Mouse (Mus musculus): Measurements from ENCODE around the gene BC048562. TPM values are rescaled to one million over a fixed set of nuclear protein-coding genes. Genes with fewer than 3 reads are reported as not detected.

Gene BC048562
- polyA plus RNA-seq, 1 experiment from 2014 or later: not detected

- Histone ChIP-seq H3K4me2 (replicated peaks; ENCODE audit: low read depth, low read length) (no peak overlapping the region), H3K9ac (replicated peaks; ENCODE audit: low read depth, low read length) (no peak overlapping the region), H3K27ac (ENCODE audit: low read length) (no peak overlapping the region), H3K27me3 (ENCODE audit: control insufficient read depth, insufficient read depth, low read length) (no peaks in the 10 kb centered on the region), H3K9me3 (ENCODE audit: control insufficient read depth, low read depth, low read length) (no peaks in the 10 kb centered on the region), H3K36me3 (ENCODE audit: control insufficient read depth, insufficient read depth, low read length) (peaks cover 76% of the 10 kb centered on the region), H3K4me3 (ENCODE audit: low read depth, low read length) (no peak overlapping the region), H3K4me1 (ENCODE audit: control insufficient read depth, insufficient read depth, low read length) (peaks cover 13% of the 10 kb centered on the region; the same call in 1 of the 2 replicates)
- WGBS: 94% methylated on average over 19 of the region's 19 CpGs
- ATAC-seq (ENCODE audit: insufficient number of reproducible peaks, insufficient read depth, low FRiP score, low read depth): no peak
These were observed 58.0 kb downstream of the BC048562 start for GRCm38 (mm10) chr9:108494146-108494825.

- H3K9me3 ChIP-seq (ENCODE audit: control insufficient read depth, low read depth, low read length): no peaks in the 10 kb centered on the region
- no peak overlapping the region for H3K27ac ChIP-seq (ENCODE audit: low read length)
- H3K27me3 ChIP-seq (ENCODE audit: control insufficient read depth, insufficient read depth, low read length): no peaks in the 10 kb centered on the region
- H3K4me2 ChIP-seq (replicated peaks; ENCODE audit: low read depth, low read length): no peak overlapping the region
- no peak overlapping the region for H3K9ac ChIP-seq (replicated peaks; ENCODE audit: low read depth, low read length)
- no peak overlapping the region for H3K4me3 ChIP-seq (ENCODE audit: low read depth, low read length)
- H3K36me3 ChIP-seq (ENCODE audit: control insufficient read depth, insufficient read depth, low read length): peaks cover 76% of the 10 kb centered on the region
- no peak for ATAC-seq (ENCODE audit: insufficient number of reproducible peaks, insufficient read depth, low FRiP score, low read depth)
- WGBS: 85% methylated on average over 10 of the region's 10 CpGs
- H3K4me1 ChIP-seq (ENCODE audit: control insufficient read depth, insufficient read depth, low read length): peaks cover 10% of the 10 kb centered on the region; the same call in 1 of the 2 replicates
These were observed 58.6 kb downstream of the BC048562 start for GRCm38 (mm10) chr9:108494905-108495304.

Other genes with a start within 250 kb of the BC048562 start
- 2.6 and 2.7 TPM in 2 replicates for gene Bsn, start 246.1 kb upstream of the BC048562 start, polyA plus RNA-seq (2014; fragmentation: Nextera tagmentation; extraction: Ambion mirVana)
- 79.9 and 82.1 TPM in 2 replicates for gene Dag1, start 172.5 kb upstream of the BC048562 start, polyA plus RNA-seq (2014; fragmentation: Nextera tagmentation; extraction: Ambion mirVana)
- 44.2 and 46.9 TPM in 2 replicates for gene Nicn1, start 146.1 kb upstream of the BC048562 start, polyA plus RNA-seq (2014; fragmentation: Nextera tagmentation; extraction: Ambion mirVana)
- 21.3 and 27.4 TPM in 2 replicates for gene Amt, start 139.6 kb upstream of the BC048562 start, polyA plus RNA-seq (2014; fragmentation: Nextera tagmentation; extraction: Ambion mirVana)
- gene Rhoa, start 130.4 kb upstream of the BC048562 start, polyA plus RNA-seq (2014; fragmentation: Nextera tagmentation; extraction: Ambion mirVana): 308 and 334 TPM in 2 replicates
- 37.9 and 43.3 TPM in 2 replicates for gene Tcta, start 130.3 kb upstream of the BC048562 start, polyA plus RNA-seq (2014; fragmentation: Nextera tagmentation; extraction: Ambion mirVana)
- gene Gpx1, start 97.6 kb upstream of the BC048562 start, polyA plus RNA-seq (2014; fragmentation: Nextera tagmentation; extraction: Ambion mirVana): 676 and 679 TPM in 2 replicates
- 102 and 103 TPM in 2 replicates for gene Usp4, start 88.6 kb upstream of the BC048562 start, polyA plus RNA-seq (2014; fragmentation: Nextera tagmentation; extraction: Ambion mirVana)
- gene 1700102P08Rik, start 43.7 kb upstream of the BC048562 start, polyA plus RNA-seq (2014; fragmentation: Nextera tagmentation; extraction: Ambion mirVana): 0.72 and 0.87 TPM in 2 replicates
- gene Ccdc36, start 8.0 kb upstream of the BC048562 start, polyA plus RNA-seq (2014; fragmentation: Nextera tagmentation; extraction: Ambion mirVana): 1.9 and 2.5 TPM in 2 replicates
- 48.2 and 49.9 TPM in 2 replicates for gene Ccdc71, start 24.0 kb downstream of the BC048562 start, polyA plus RNA-seq (2014; fragmentation: Nextera tagmentation; extraction: Ambion mirVana)
- gene Klhdc8b, start 25.1 kb downstream of the BC048562 start, polyA plus RNA-seq (2014; fragmentation: Nextera tagmentation; extraction: Ambion mirVana): 64.0 and 64.9 TPM in 2 replicates
- gene Lamb2, start 43.3 kb downstream of the BC048562 start, polyA plus RNA-seq (2014; fragmentation: Nextera tagmentation; extraction: Ambion mirVana): 38.7 and 43.7 TPM in 2 replicates
- 49.5 and 54.4 TPM in 2 replicates for gene Usp19, start 54.1 kb downstream of the BC048562 start, polyA plus RNA-seq (2014; fragmentation: Nextera tagmentation; extraction: Ambion mirVana)
- gene Qars, start 71.2 kb downstream of the BC048562 start, polyA plus RNA-seq (2014; fragmentation: Nextera tagmentation; extraction: Ambion mirVana): 113 and 114 TPM in 2 replicates
- 120 and 121 TPM in 2 replicates for gene Qrich1, start 80.3 kb downstream of the BC048562 start, polyA plus RNA-seq (2014; fragmentation: Nextera tagmentation; extraction: Ambion mirVana)
- gene Impdh2, start 123.8 kb downstream of the BC048562 start, polyA plus RNA-seq (2014; fragmentation: Nextera tagmentation; extraction: Ambion mirVana): 193 and 198 TPM in 2 replicates
- 40.7 and 45.2 TPM in 2 replicates for gene Ndufaf3, start 131.0 kb downstream of the BC048562 start, polyA plus RNA-seq (2014; fragmentation: Nextera tagmentation; extraction: Ambion mirVana)
- gene Dalrd3, start 133.4 kb downstream of the BC048562 start, polyA plus RNA-seq (2014; fragmentation: Nextera tagmentation; extraction: Ambion mirVana): 114 and 135 TPM in 2 replicates
- gene Wdr6, start 142.3 kb downstream of the BC048562 start, polyA plus RNA-seq (2014; fragmentation: Nextera tagmentation; extraction: Ambion mirVana): 85.0 and 88.4 TPM in 2 replicates
- 6.1 and 6.2 TPM in 2 replicates for gene P4htm, start 161.2 kb downstream of the BC048562 start, polyA plus RNA-seq (2014; fragmentation: Nextera tagmentation; extraction: Ambion mirVana)
- 36.2 and 36.8 TPM in 2 replicates for gene Arih2, start 212.9 kb downstream of the BC048562 start, polyA plus RNA-seq (2014; fragmentation: Nextera tagmentation; extraction: Ambion mirVana)
- gene Slc25a20, start 225.6 kb downstream of the BC048562 start, polyA plus RNA-seq (2014; fragmentation: Nextera tagmentation; extraction: Ambion mirVana): 21.9 and 25.2 TPM in 2 replicates